Mouse (Mus musculus) activated CD4-positive, CD25-positive, alpha-beta regulatory T cell, adult 4 months (primary cell): ENCODE measurements around the gene Kiss1. TPM values are rescaled to one million over a fixed set of nuclear protein-coding genes. Genes with fewer than 3 reads are reported as not detected.
"Not testable (repeated sequence)": the region's sequence is repeated elsewhere in the genome, so short reads cannot be mapped to it uniquely, and the experiment has no call there.

Experiments
- ATAC-seq: one replicate; pipeline ENCODE4 v1.8.0; 2017
- polyA plus RNA-seq, 2 experiments: library from polyadenylated mRNA; unstranded; fragments of 100-300 nt; shearing (Covaris generic); gene quantifications; one replicate each; pipeline ENCODE4 v1.2.1; 2017

Gene Kiss1
- polyA plus RNA-seq, 2 experiments from 2014 or later = not detected

DNA sequence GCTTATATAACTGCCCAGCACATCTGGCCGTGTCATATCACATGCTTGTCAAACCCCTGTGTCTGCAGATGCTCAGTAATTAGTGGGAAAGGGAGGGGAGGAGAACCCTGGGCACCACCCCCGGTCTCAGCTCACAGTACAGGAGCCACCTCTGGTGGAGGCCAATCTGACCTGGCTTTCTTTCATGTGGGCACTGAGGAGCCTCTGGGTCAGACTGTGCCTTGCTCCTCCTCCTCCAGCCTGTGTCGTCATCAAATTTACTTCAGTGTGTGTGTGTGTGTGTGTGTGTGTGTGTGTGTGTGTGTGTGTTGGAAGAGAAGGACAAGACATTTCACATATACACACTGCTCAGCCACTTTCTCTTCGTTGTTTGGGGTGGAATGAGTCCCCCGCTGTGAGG is 1.7 kb downstream of the Kiss1 start:
- ATAC-seq = no peak

DNA sequence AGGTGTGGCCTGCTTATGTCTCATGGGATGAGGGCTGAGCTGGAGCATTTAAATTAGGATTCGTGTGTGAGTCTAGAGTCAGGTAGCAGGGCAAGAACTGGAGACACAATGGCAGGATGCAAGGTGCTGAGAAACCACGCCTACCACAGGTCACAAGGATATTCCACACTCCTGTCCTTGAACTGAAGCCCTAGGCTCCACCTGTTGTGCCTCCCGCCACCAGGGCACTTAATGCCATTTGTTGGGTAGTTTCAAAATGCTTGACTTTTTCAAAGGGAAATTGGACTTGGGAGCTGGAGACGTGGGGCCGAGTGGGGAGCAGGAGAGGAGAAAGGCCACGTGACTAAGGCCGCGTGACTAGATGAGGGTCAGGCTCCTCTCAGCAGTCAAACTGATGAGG is 4.3 kb downstream of the Kiss1 start:
- ATAC-seq = no peak

- ATAC-seq = no peak
Measured at GRCm38 (mm10) chr1:133327094-133327493, 5.4 kb downstream of the Kiss1 start.

- ATAC-seq = no peak
Measured at GRCm38 (mm10) chr1:133328299-133328795, 6.7 kb downstream of the Kiss1 start.

GRCm38 (mm10) chr1:133328896-133329637 is 7.4 kb downstream of the Kiss1 start:
- ATAC-seq = no peak

- no peak for ATAC-seq
Measured at GRCm38 (mm10) chr1:133329638-133329964, 7.9 kb downstream of the Kiss1 start.

DNA sequence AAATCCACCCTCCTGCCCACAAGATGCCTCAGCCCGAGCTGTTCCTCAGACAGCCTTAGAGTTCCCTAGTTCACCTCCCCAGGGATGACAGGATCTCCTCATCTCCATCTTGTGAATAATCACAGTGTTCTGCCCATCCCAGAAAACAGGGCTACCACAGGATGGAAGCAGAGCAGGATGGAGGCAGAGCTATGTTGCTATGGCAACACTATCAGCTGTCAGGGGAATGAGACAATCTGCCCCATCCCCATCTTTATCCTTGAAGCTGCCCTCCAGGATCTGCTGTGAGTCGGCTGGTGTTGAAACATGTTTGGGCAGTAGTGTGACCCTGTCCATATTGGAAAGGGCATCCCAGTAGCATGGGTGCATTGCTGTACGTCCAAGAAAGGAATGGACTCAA is 9.5 kb downstream of the Kiss1 start:
- ATAC-seq = no peak

GRCm38 (mm10) chr1:133332656-133333430 is 11.2 kb downstream of the Kiss1 start:
- ATAC-seq = no peak

- ATAC-seq = no peak
Measured at GRCm38 (mm10) chr1:133333937-133334336, 12.3 kb downstream of the Kiss1 start.

GRCm38 (mm10) chr1:133340403-133340802 is 18.7 kb downstream of the Kiss1 start:
- not testable (repeated sequence) for ATAC-seq

DNA sequence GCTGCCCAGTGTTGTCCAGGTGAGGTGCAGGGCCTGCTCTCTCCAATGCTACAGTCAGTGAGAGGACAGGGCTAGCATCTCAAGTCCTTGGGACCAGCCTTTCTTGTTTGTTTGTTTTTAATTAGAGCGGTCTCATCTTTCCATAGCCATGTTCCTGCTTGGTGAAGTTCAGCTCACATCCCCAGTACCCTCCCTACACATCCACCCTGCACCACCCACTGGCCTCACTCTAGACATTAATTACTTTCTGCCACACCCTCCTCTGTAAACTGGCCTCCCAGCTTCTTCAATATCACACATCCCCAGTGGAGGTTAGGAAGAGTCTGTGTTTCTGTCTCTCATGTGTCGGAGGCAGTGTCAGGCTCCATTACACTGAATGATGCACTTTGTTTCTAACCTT is 22.7 kb downstream of the Kiss1 start:
- ATAC-seq = no peak

DNA sequence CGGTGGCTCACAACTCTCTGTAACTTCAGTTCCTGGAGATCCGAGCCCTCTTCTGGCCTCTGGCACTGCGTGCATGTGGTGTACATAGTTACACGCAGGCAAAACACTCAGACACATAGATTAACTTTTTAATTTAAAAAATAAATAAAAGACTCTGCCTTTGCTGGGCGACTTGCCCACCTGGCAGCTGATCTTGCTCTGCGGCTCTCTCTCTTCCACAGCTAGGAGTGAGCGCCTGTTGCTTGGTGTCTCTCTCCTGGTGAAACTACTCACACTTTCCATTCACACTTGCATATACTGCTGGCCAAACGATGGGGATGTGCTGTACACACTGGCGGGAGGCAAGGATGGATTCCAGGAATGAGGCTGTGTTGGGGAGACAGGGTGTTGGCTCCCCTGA is 24.9 kb downstream of the Kiss1 start:
- no peak for ATAC-seq

DNA sequence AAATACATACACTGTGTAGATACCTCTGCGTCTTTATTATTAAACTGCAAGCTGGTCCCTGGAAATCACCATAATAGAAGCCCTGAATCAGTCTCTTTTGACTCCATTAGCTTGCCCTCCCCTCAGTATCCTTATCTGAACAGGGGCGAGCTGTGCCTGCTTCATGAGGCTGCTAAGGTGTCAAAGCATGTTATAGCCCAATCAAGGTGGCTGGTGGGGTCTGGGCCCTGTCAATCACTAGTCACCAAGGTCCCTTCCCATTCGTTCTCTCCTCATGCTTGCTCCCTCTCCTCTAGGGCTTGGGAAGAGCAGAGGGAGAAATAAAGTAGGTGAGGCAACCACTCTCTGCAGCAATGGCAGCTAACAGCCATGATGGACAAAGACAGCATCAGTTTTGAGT is 25.6 kb downstream of the Kiss1 start:
- no peak for ATAC-seq

GRCm38 (mm10) chr1:133347693-133348520 is 26.2 kb downstream of the Kiss1 start:
- peak; percentile 23 for ATAC-seq

- ATAC-seq = no peak
Measured at GRCm38 (mm10) chr1:133350210-133350609, 28.5 kb downstream of the Kiss1 start, which contains the start of gene Ren1. Gene Ren1 (plus strand): TSS chr1:133350510.

GRCm38 (mm10) chr1:133351762-133352161 is 30.1 kb downstream of the Kiss1 start:
- ATAC-seq = no peak

GRCm38 (mm10) chr1:133353371-133353809 is 31.7 kb downstream of the Kiss1 start:
- no peak for ATAC-seq

GRCm38 (mm10) chr1:133355469-133355868 is 33.8 kb downstream of the Kiss1 start:
- ATAC-seq = no peak

DNA sequence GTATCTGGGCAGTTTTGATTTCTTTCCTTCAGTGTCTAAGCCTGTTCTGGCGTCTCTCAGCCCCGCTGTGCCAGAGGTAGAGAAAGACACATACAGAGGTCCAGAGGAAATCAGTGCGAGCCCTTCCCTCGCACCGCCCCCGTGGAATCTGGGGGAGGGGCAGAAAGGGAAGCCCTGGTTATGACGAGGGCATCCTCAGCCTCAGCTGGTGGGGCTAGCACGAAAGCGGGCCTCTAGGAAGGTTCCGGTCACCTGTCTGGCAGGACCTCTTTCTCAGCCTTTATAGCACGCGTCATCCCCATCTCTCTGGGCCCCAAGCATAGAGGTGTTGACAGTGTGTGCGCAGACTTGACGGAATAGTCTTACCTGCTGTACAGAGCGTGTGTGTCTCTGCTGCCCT is 34.2 kb downstream of the Kiss1 start:
- no peak for ATAC-seq

GRCm38 (mm10) chr1:133356330-133356729 is 34.7 kb downstream of the Kiss1 start:
- ATAC-seq = no peak

DNA sequence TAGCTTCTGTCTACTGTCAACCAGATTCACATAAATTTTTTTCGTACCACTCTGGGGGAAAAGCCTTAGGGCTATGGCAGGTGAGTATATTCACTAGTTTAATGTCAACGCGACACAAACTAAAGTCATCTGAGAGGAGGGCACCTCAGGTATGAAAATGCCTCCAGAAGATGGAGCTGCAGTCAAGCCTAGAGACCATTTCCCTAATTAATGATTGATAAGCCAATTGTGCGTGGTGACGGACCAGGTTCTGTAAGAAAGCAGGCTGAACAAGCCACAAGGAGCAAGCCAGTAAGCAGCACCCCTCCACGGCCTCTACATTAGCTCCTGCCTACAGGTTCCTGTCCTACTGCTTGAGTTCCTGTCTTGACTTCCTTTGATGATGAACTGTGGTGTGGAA is 39.3 kb downstream of the Kiss1 start:
- no peak for ATAC-seq

- ATAC-seq = no peak
Measured at GRCm38 (mm10) chr1:133362103-133362502, 40.4 kb downstream of the Kiss1 start.
